Mouse (Mus musculus) hindbrain, postnatal 0 days (tissue): ENCODE measurements around the gene Agl. TPM values are rescaled to one million over a fixed set of nuclear protein-coding genes. Genes with fewer than 3 reads are reported as not detected.
A peak's percentile ranks its signal among the peaks of the same experiment; 100 is the strongest.

ENCODE experiments used
- ATAC-seq: fragments of 200-750 bp; cut with Nextera tagmentation; 2 replicates; pipeline ENCODE4 v1.8.0; 2017; ENCODE audit warnings: mild to moderate bottlenecking, moderate TSS enrichment, moderate library complexity
- DNase-seq: peaks from one replicate; pipeline ENCODE4 v3.0.0-alpha.2; 2015; ENCODE audit warnings: low spot score
- H3K27ac ChIP-seq: fragments of 300-500 bp; sonication (generic); 2 replicates; pipeline ENCODE4 v1.5.1; 2014; ENCODE audit warnings: mild to moderate bottlenecking
- H3K27me3 ChIP-seq: fragments of 300-500 bp; sonication (generic); 2 replicates; pipeline ENCODE4 v1.6.1; 2014; ENCODE audit warnings: low read length, mixed read lengths; ENCODE audit not compliant: insufficient read depth
- H3K36me3 ChIP-seq: fragments of 300-500 bp; sonication (generic); 2 replicates; pipeline ENCODE4 v1.6.1; 2014; ENCODE audit warnings: low read length, mixed read lengths; ENCODE audit not compliant: insufficient read depth
- H3K4me1 ChIP-seq: fragments of 300-500 bp; sonication (generic); 2 replicates; pipeline ENCODE4 v1.6.1; 2014; ENCODE audit warnings: antibody characterized with exemption, low read length, mixed read lengths; ENCODE audit not compliant: insufficient read depth
- H3K4me2 ChIP-seq: fragments of 300-500 bp; sonication (generic); 2 replicates; pipeline ENCODE4 v1.6.1; 2014; ENCODE audit warnings: low read depth, mild to moderate bottlenecking, low read length, moderate library complexity, mixed read lengths
- H3K4me3 ChIP-seq: fragments of 300-500 bp; sonication (generic); 2 replicates; pipeline ENCODE4 v1.5.1; 2014; ENCODE audit warnings: low read length
- H3K9ac ChIP-seq: fragments of 300-500 bp; sonication (generic); replicated peaks from 2 replicates; pipeline ENCODE4 v1.6.1; 2014; ENCODE audit warnings: mild to moderate bottlenecking, low read length, moderate library complexity, mixed read lengths
- H3K9me3 ChIP-seq: fragments of 300-500 bp; sonication (generic); 2 replicates; pipeline ENCODE4 v1.6.1; 2016; ENCODE audit warnings: low read length, mixed read lengths
- CTCF ChIP-seq: IDR thresholded peaks from 2 replicates; pipeline ENCODE4 v1.5.1; 2016; ENCODE audit warnings: antibody characterized with exemption, control low read depth, low read depth
- WGBS: fragments of 180-500 bp; shearing (Covaris S2); extraction: QIAGEN DNeasy Blood & Tissue Kit; methylation state at CpG from one replicate; pipeline ENCODE4 v1.1.7; 2014; 5-methylcytosine and 5-hydroxymethylcytosine counted together
- polyA plus RNA-seq: library from polyadenylated mRNA; unstranded; fragments of >200 nt; fragmentation: Nextera tagmentation; extraction: Ambion mirVana; gene quantifications from 2 replicates; pipeline ENCODE4 v1.2.1, GENCODE M21; 2015
- total RNA-seq: library from RNA; depleted of rRNA; stranded (reverse); fragments of >200 nt; gene quantifications from 2 replicates; pipeline ENCODE4 v1.2.3, GENCODE M21; 2014

Gene Agl
- total and polyA plus RNA-seq, 2 experiments from 2014 or later: 13.9 to 14.3 TPM

DNA sequence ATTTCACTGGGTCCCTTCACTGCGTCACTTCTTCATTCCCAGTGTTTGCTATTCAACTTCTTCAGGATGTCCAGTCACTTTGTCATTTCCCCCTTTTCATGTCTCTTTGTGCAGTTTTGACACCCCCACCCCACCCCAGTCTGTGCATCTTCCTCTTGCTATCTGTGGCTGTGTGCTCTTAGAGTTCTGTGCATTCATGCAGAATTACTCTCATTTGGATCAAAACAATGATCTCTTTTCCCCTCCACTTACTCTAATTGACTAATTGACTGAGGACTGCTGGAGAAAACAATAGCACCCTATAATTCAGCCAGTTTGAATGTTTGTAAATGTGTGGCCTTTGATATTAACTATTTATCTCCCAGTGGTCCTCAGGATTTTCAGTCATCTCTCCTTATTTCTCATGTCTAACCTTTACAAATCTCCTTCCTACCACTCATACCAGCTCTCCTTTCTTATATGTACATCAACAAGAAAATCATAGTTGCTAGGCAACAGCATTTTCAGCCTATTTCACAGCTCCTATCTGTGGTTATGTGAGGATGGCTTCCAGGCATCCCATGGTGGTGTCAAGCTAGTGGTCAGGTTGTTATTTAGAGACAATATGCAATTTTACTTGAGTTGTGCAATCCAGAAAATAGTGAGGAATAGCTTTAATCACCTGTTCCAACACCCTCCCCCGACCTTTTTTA, 78.3 kb downstream of the Agl start:
- DNase-seq: no peak
- H3K9me3 ChIP-seq: no peaks in the 10 kb centered on the region
- no peak overlapping the region for H3K27ac ChIP-seq
- no peaks in the 10 kb centered on the region for H3K36me3 ChIP-seq
- no peak overlapping the region for H3K9ac ChIP-seq
- no peaks in the 10 kb centered on the region for H3K4me1 ChIP-seq
- 52% methylated on average over 2 of the region's 2 CpGs for WGBS
- no peak for TF ChIP-seq CTCF
- no peak for ATAC-seq
- H3K4me2 ChIP-seq: no peak overlapping the region
- H3K4me3 ChIP-seq: no peak overlapping the region
- H3K27me3 ChIP-seq: no peaks in the 10 kb centered on the region

- ATAC-seq (no peak), DNase-seq (no peak)
- no peaks in the 10 kb centered on the region for H3K9me3 ChIP-seq
- H3K4me3 ChIP-seq: no peak overlapping the region
- no peaks in the 10 kb centered on the region for H3K4me1 ChIP-seq
- H3K4me2 ChIP-seq: no peak overlapping the region
- no peaks in the 10 kb centered on the region for H3K36me3 ChIP-seq
- no peaks in the 10 kb centered on the region for H3K27me3 ChIP-seq
- TF ChIP-seq CTCF: no peak
- 72% methylated on average over 9 of the region's 9 CpGs for WGBS
- no peak overlapping the region for H3K27ac ChIP-seq
- H3K9ac ChIP-seq: no peak overlapping the region
Measured at GRCm38 (mm10) chr3:116726807-116727206, 81.2 kb downstream of the Agl start.

GRCm38 (mm10) chr3:116723496-116724481, 84.2 kb downstream of the Agl start:
- Histone ChIP-seq H3K36me3 (no peaks in the 10 kb centered on the region), H3K27me3 (no peaks in the 10 kb centered on the region), H3K9ac (no peak overlapping the region), H3K27ac (no peak overlapping the region), H3K4me1 (no peaks in the 10 kb centered on the region), H3K4me2 (no peak overlapping the region), H3K4me3 (no peak overlapping the region), H3K9me3 (no peaks in the 10 kb centered on the region)
- ATAC-seq (no peak), DNase-seq (no peak)
- WGBS: 49% methylated on average over 10 of the region's 10 CpGs
- TF ChIP-seq CTCF: no peak

DNA sequence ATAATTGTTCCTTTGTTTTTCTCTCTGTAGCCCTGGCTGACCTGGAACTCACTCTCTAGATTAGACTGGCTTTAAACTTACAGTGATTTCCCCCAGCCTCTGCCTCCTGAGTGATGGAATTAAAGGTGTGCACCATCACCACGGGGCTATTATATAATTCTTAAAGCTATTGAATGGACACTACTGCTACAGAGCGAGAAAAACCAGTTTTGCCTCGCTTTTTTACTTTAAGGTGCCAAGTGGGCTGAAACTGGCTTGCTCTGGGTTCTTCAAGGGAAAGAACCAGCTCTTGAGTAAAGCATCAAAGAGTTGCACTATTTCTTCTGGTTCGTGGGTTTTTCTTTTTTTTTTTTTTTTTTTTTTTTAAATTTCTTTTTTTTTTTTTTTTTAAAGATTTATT, 85.0 kb downstream of the Agl start:
- no peak overlapping the region for H3K4me3 ChIP-seq
- H3K36me3 ChIP-seq: no peaks in the 10 kb centered on the region
- TF ChIP-seq CTCF: no peak
- no peak for ATAC-seq
- H3K9me3 ChIP-seq: no peaks in the 10 kb centered on the region
- H3K9ac ChIP-seq: no peak overlapping the region
- H3K4me2 ChIP-seq: no peak overlapping the region
- no peak overlapping the region for H3K27ac ChIP-seq
- 88% methylated on average over 4 of the region's 4 CpGs for WGBS
- no peaks in the 10 kb centered on the region for H3K4me1 ChIP-seq
- no peaks in the 10 kb centered on the region for H3K27me3 ChIP-seq
- no peak for DNase-seq

GRCm38 (mm10) chr3:116718951-116719350, 89.0 kb downstream of the Agl start:
- no peak for DNase-seq
- no peaks in the 10 kb centered on the region for H3K9me3 ChIP-seq
- 68% methylated on average over 3 of the region's 3 CpGs for WGBS
- TF ChIP-seq CTCF: no peak
- no peak overlapping the region for H3K4me3 ChIP-seq
- no peaks in the 10 kb centered on the region for H3K36me3 ChIP-seq
- no peaks in the 10 kb centered on the region for H3K4me1 ChIP-seq
- H3K9ac ChIP-seq: no peak overlapping the region
- no peaks in the 10 kb centered on the region for H3K27me3 ChIP-seq
- no peak overlapping the region for H3K27ac ChIP-seq
- ATAC-seq: no peak
- no peak overlapping the region for H3K4me2 ChIP-seq

- 35% methylated on average over 5 of the region's 5 CpGs for WGBS
- no peak overlapping the region for H3K27ac ChIP-seq
- no peak for TF ChIP-seq CTCF
- ATAC-seq (no peak), DNase-seq (peak; percentile 1)
- 0 out of 2 replicates have a peak, but pooled peaks cover 8% of the 10 kb centered on the region for H3K4me1 ChIP-seq
- H3K9me3 ChIP-seq: no peaks in the 10 kb centered on the region
- no peaks in the 10 kb centered on the region for H3K27me3 ChIP-seq
- peak overlapping the region; percentile 62 for H3K4me2 ChIP-seq
- no peaks in the 10 kb centered on the region for H3K36me3 ChIP-seq
- H3K4me3 ChIP-seq: peak overlapping the region; percentile 94
- peak overlapping the region; percentile 95 for H3K9ac ChIP-seq
Measured at GRCm38 (mm10) chr3:116713031-116713430, 94.9 kb downstream of the Agl start.
